Mouse (Mus musculus) forebrain, embryonic 13.5 days (tissue): Measurements from ENCODE around the gene Bnip2. TPM values are rescaled to one million over a fixed set of nuclear protein-coding genes. Genes with fewer than 3 reads are reported as not detected.
A peak's percentile ranks its signal among the peaks of the same experiment; 100 is the strongest.
"Not testable (repeated sequence)": the region's sequence is repeated elsewhere in the genome, so short reads cannot be mapped to it uniquely, and the experiment has no call there.

ENCODE experiments used
- ATAC-seq: fragments of 200-750 bp; cut with Nextera tagmentation; 2 replicates; pipeline ENCODE4 v1.8.0; 2017
- H3K27ac ChIP-seq: fragments of 300-500 bp; sonication (generic); 2 replicates; pipeline ENCODE4 v1.5.1; 2015; ENCODE audit warnings: inconsistent platforms, mild to moderate bottlenecking, moderate library complexity
- H3K27me3 ChIP-seq: fragments of 300-500 bp; sonication (generic); 2 replicates; pipeline ENCODE4 v1.6.1; 2015; ENCODE audit warnings: mild to moderate bottlenecking, inconsistent platforms
- H3K36me3 ChIP-seq: fragments of 300-500 bp; sonication (generic); 2 replicates; pipeline ENCODE4 v1.6.1; 2015; ENCODE audit warnings: mild to moderate bottlenecking, inconsistent platforms; ENCODE audit not compliant: poor library complexity, severe bottlenecking
- H3K4me1 ChIP-seq: fragments of 300-500 bp; sonication (generic); 2 replicates; pipeline ENCODE4 v1.6.1; 2015; ENCODE audit warnings: inconsistent platforms
- H3K4me2 ChIP-seq: fragments of 300-500 bp; sonication (generic); 2 replicates; pipeline ENCODE4 v1.6.1; 2015; ENCODE audit warnings: inconsistent platforms, mild to moderate bottlenecking, moderate library complexity
- H3K4me3 ChIP-seq: fragments of 300-500 bp; sonication (generic); 2 replicates; pipeline ENCODE4 v1.5.1; 2015; ENCODE audit warnings: mild to moderate bottlenecking, inconsistent platforms
- H3K9ac ChIP-seq: fragments of 300-500 bp; sonication (generic); 2 replicates; pipeline ENCODE4 v1.6.1; 2015; ENCODE audit warnings: mild to moderate bottlenecking, inconsistent platforms
- H3K9me3 ChIP-seq: fragments of 300-500 bp; sonication (generic); replicated peaks from 2 replicates; pipeline ENCODE4 v1.6.1; 2016; ENCODE audit warnings: inconsistent platforms
- WGBS: fragments of 180-500 bp; shearing (Covaris S2); methylation state at CpG from one replicate; pipeline ENCODE4 v1.1.7; 2015; 5-methylcytosine and 5-hydroxymethylcytosine counted together
- polyA plus RNA-seq: library from polyadenylated mRNA; unstranded; fragments of >200 nt; fragmentation: Nextera tagmentation; extraction: Ambion mirVana; gene quantifications from 2 replicates; pipeline ENCODE4 v1.2.1, GENCODE M21; 2015

Gene Bnip2
- polyA plus RNA-seq, 1 experiment from 2014 or later, result 104 TPM

- H3K27me3 ChIP-seq, result no peaks in the 10 kb centered on the region
- peak within 1 kb of the TSS; percentile 67 for H3K4me3 ChIP-seq
- peak within 1 kb of the TSS; percentile 87 for H3K9ac ChIP-seq
- peak within 1 kb of the TSS; percentile 85 for H3K4me2 ChIP-seq
- peak within 1 kb of the TSS; percentile 90 for H3K27ac ChIP-seq
- WGBS, result under 1% methylated on average over 53 of the region's 57 CpGs
- ATAC-seq, result peak; percentile 98
- H3K4me1 ChIP-seq, result peaks cover 17% of the 10 kb centered on the region
- no peaks in the 10 kb centered on the region for H3K9me3 ChIP-seq
- peaks cover 35% of the 10 kb centered on the region for H3K36me3 ChIP-seq
Measured at GRCm38 (mm10) chr9:70012408-70012901, 23.2 kb downstream of the Bnip2 start, which contains the start of gene Gtf2a2. Gtf2a2 (plus strand) TSS chr9:70012550.

GRCm38 (mm10) chr9:70015632-70016031 is 26.4 kb downstream of the Bnip2 start:
- no peak overlapping the region for H3K4me3 ChIP-seq
- ATAC-seq, result no peak
- H3K27me3 ChIP-seq, result no peaks in the 10 kb centered on the region
- H3K4me2 ChIP-seq, result no peak overlapping the region
- WGBS, result 98% methylated on average over 2 of the region's 2 CpGs
- H3K27ac ChIP-seq, result no peak overlapping the region
- no peak overlapping the region for H3K9ac ChIP-seq
- peaks cover 17% of the 10 kb centered on the region for H3K4me1 ChIP-seq
- H3K36me3 ChIP-seq, result peaks cover 11% of the 10 kb centered on the region
- no peaks in the 10 kb centered on the region for H3K9me3 ChIP-seq

- Histone ChIP-seq H3K4me1 (peaks cover 8% of the 10 kb centered on the region), H3K9ac (no peak overlapping the region), H3K27ac (no peak overlapping the region), H3K4me3 (no peak overlapping the region), H3K9me3 (no peaks in the 10 kb centered on the region), H3K4me2 (no peak overlapping the region), H3K27me3 (no peaks in the 10 kb centered on the region), H3K36me3 (peaks cover 13% of the 10 kb centered on the region)
- no peak for ATAC-seq
Measured at GRCm38 (mm10) chr9:70018879-70019278, 29.6 kb downstream of the Bnip2 start.

GRCm38 (mm10) chr9:70021610-70022009 is 32.3 kb downstream of the Bnip2 start:
- no peaks in the 10 kb centered on the region for H3K9me3 ChIP-seq
- H3K4me1 ChIP-seq, result no peaks in the 10 kb centered on the region
- H3K9ac ChIP-seq, result no peak overlapping the region
- no peak overlapping the region for H3K4me3 ChIP-seq
- WGBS, result 78% methylated on average over 1 of the region's 1 CpGs
- ATAC-seq, result no peak
- H3K36me3 ChIP-seq, result peaks cover 13% of the 10 kb centered on the region
- H3K27me3 ChIP-seq, result no peaks in the 10 kb centered on the region
- H3K27ac ChIP-seq, result no peak overlapping the region
- no peak overlapping the region for H3K4me2 ChIP-seq

GRCm38 (mm10) chr9:70022083-70022482 is 32.8 kb downstream of the Bnip2 start:
- no peak overlapping the region for H3K27ac ChIP-seq
- no peak overlapping the region for H3K9ac ChIP-seq
- no peak overlapping the region for H3K4me3 ChIP-seq
- H3K36me3 ChIP-seq, result peaks cover 10% of the 10 kb centered on the region
- no peak for ATAC-seq
- 95% methylated on average over 4 of the region's 4 CpGs for WGBS
- H3K9me3 ChIP-seq, result no peaks in the 10 kb centered on the region
- H3K27me3 ChIP-seq, result no peaks in the 10 kb centered on the region
- no peaks in the 10 kb centered on the region for H3K4me1 ChIP-seq
- no peak overlapping the region for H3K4me2 ChIP-seq

- H3K4me3 ChIP-seq, H3K4me2 ChIP-seq, H3K36me3 ChIP-seq, H3K4me1 ChIP-seq, H3K27ac ChIP-seq, H3K9me3 ChIP-seq, ATAC-seq, H3K9ac ChIP-seq, H3K27me3 ChIP-seq: not testable (repeated sequence)
- 86% methylated on average over 1 of the region's 1 CpGs for WGBS
Measured at GRCm38 (mm10) chr9:70023615-70024014, 34.3 kb downstream of the Bnip2 start.

- H3K27me3 ChIP-seq, result no peaks in the 10 kb centered on the region
- no peak overlapping the region for H3K9ac ChIP-seq
- H3K4me2 ChIP-seq, result no peak overlapping the region
- H3K9me3 ChIP-seq, result no peaks in the 10 kb centered on the region
- no peak overlapping the region for H3K4me3 ChIP-seq
- H3K27ac ChIP-seq, result no peak overlapping the region
- ATAC-seq, result no peak
- H3K36me3 ChIP-seq, result peaks cover 8% of the 10 kb centered on the region
- no peaks in the 10 kb centered on the region for H3K4me1 ChIP-seq
Measured at GRCm38 (mm10) chr9:70024648-70025047, 35.4 kb downstream of the Bnip2 start.

- Histone ChIP-seq H3K4me1 (no peaks in the 10 kb centered on the region), H3K27me3 (no peaks in the 10 kb centered on the region), H3K4me2 (no peak overlapping the region), H3K27ac (no peak overlapping the region), H3K4me3 (no peak overlapping the region), H3K9me3 (no peaks in the 10 kb centered on the region), H3K9ac (no peak overlapping the region), H3K36me3 (peaks cover 3% of the 10 kb centered on the region)
- ATAC-seq, result no peak
- WGBS, result 91% methylated on average over 2 of the region's 2 CpGs
Measured at GRCm38 (mm10) chr9:70025365-70026012, 36.2 kb downstream of the Bnip2 start.

- no peak overlapping the region for H3K9ac ChIP-seq
- H3K4me2 ChIP-seq, result no peak overlapping the region
- H3K4me1 ChIP-seq, result no peaks in the 10 kb centered on the region
- no peak overlapping the region for H3K27ac ChIP-seq
- WGBS, result 85% methylated on average over 1 of the region's 1 CpGs
- H3K27me3 ChIP-seq, result no peaks in the 10 kb centered on the region
- H3K9me3 ChIP-seq, result no peaks in the 10 kb centered on the region
- no peak for ATAC-seq
- H3K36me3 ChIP-seq, result no peaks in the 10 kb centered on the region
- no peak overlapping the region for H3K4me3 ChIP-seq
Measured at GRCm38 (mm10) chr9:70032167-70032566, 42.9 kb downstream of the Bnip2 start.

GRCm38 (mm10) chr9:70033056-70033455 is 43.8 kb downstream of the Bnip2 start:
- Histone ChIP-seq H3K4me1 (no peaks in the 10 kb centered on the region), H3K9me3 (no peaks in the 10 kb centered on the region), H3K27me3 (no peaks in the 10 kb centered on the region), H3K27ac (no peak overlapping the region), H3K9ac (no peak overlapping the region), H3K4me2 (no peak overlapping the region), H3K36me3 (no peaks in the 10 kb centered on the region), H3K4me3 (no peak overlapping the region)
- 81% methylated on average over 9 of the region's 9 CpGs for WGBS
- ATAC-seq, result no peak

GRCm38 (mm10) chr9:70034702-70035101 is 45.4 kb downstream of the Bnip2 start:
- H3K4me3 ChIP-seq, result no peak overlapping the region
- H3K4me1 ChIP-seq, result no peaks in the 10 kb centered on the region
- H3K9ac ChIP-seq, result no peak overlapping the region
- no peak for ATAC-seq
- no peaks in the 10 kb centered on the region for H3K9me3 ChIP-seq
- no peaks in the 10 kb centered on the region for H3K36me3 ChIP-seq
- no peaks in the 10 kb centered on the region for H3K27me3 ChIP-seq
- WGBS, result 93% methylated on average over 7 of the region's 7 CpGs
- no peak overlapping the region for H3K4me2 ChIP-seq
- H3K27ac ChIP-seq, result no peak overlapping the region

- Histone ChIP-seq H3K4me2 (no peak overlapping the region), H3K4me1 (no peaks in the 10 kb centered on the region), H3K27ac (no peak overlapping the region), H3K9me3 (no peaks in the 10 kb centered on the region), H3K27me3 (no peaks in the 10 kb centered on the region), H3K9ac (no peak overlapping the region), H3K4me3 (no peak overlapping the region), H3K36me3 (no peaks in the 10 kb centered on the region)
- no peak for ATAC-seq
- WGBS, result 81% methylated on average over 4 of the region's 4 CpGs
Measured at GRCm38 (mm10) chr9:70036646-70037045, 47.4 kb downstream of the Bnip2 start.

- H3K9me3 ChIP-seq, result no peaks in the 10 kb centered on the region
- H3K4me1 ChIP-seq, result no peaks in the 10 kb centered on the region
- 91% methylated on average over 7 of the region's 7 CpGs for WGBS
- H3K4me2 ChIP-seq, result no peak within 1 kb of the TSS
- H3K27ac ChIP-seq, result no peak within 1 kb of the TSS
- no peaks in the 10 kb centered on the region for H3K27me3 ChIP-seq
- no peaks in the 10 kb centered on the region for H3K36me3 ChIP-seq
- no peak for ATAC-seq
- H3K4me3 ChIP-seq, result no peak within 1 kb of the TSS
- no peak within 1 kb of the TSS for H3K9ac ChIP-seq
Measured at GRCm38 (mm10) chr9:70037988-70038387, 48.7 kb downstream of the Bnip2 start, which contains the start of gene Gcnt3. Gcnt3 (minus strand) TSS chr9:70038088.
